Mouse (Mus musculus) erythroblast, adult 5-6 weeks (primary cell): Measurements from ENCODE around the gene Clrn2. TPM values are rescaled to one million over a fixed set of nuclear protein-coding genes. Genes with fewer than 3 reads are reported as not detected.

Experiments
- ATAC-seq: replicated peaks from 2 replicates; pipeline ENCODE4 v1.8.0; 2016; ENCODE audit warnings: moderate number of reproducible peaks, mild to moderate bottlenecking, moderate TSS enrichment, inconsistent platforms; ENCODE audit not compliant: poor library complexity, low FRiP score, severe bottlenecking
- total RNA-seq, 2 experiments: library from RNA; stranded (forward) in 1 of 2; stranded (reverse) in 1 of 2; fragments of 150-400 nt in 1 of 2; fragments of 200-764, 138-1000 nt in 1 of 2; gene quantifications; 2 replicates each; pipeline versions ENCODE4 v1.2.3 to v1.2.4; 2015 to 2017; ENCODE audit warnings: low replicate concordance in 2 of 2

Clrn2 gene
- total RNA-seq, 2 experiments from 2014 or later: not detected

DNA sequence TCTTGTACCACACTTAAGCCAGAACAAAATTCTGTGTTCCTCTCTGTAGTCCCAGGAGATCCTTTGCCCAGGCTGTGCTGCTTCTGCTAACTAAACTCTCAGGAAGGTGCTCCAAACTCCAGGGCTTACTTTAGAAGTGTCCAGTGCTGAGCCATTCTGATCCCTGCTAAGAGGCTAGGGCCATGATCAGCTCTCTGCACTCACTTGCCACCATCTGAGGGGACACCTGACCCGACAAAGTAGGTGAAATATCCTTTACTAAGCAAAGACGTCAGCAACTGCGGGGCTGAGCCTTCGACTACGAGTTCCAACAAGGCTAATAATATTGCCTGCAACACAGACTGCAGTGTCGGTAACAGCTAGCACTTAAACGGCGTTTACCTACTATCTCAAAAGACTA, 4.3 kb upstream of the Clrn2 start:
- ATAC-seq: no peak

DNA sequence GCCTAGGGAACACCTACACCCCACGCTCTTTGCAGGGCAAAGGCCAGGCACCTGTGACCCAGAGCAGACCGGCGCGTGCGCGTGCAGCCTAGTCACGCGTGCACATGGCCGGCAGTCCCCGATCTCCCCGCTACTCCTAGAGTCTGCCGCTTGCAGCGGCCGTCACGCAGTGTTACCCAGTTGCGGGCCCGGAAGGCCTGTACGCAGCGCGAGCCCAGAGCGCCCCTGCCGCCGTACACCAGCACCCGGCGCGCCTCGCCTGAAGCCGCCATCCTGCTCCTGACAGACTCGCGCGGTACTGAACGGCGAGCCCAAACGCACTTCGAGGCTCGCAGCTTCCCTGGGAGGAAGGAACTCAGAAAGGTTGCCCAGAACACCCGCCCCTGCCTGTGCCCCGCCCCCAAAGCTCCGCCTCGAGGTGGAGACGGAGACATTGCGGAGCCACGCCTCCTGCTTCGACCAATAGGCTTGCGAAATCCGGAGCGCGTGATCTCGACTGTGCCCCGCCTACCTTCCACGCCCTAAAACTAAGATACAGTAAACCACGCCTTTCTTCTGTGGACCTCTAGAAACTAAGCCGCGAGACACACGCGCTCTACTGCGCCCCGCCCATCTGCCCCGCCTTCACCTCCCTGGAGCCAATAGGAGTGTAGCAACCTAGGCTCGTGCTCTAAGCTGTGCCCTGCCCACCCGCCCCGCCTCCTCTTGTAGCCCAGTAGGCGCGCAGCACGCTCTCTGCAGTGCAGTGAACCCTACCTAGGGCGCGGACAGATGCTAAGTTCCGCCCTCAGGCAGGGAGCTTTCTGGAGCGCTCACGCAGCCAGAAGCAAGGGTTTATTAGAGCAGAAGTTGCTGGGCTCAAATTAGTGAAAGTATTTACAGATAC, 3.5 kb upstream of the Clrn2 start, which contains the start of gene Qdpr:
Gene Qdpr, minus strand, starts transcription at position 406 of the 886 bp plus-strand sequence.
- peak; percentile 98 for ATAC-seq

DNA sequence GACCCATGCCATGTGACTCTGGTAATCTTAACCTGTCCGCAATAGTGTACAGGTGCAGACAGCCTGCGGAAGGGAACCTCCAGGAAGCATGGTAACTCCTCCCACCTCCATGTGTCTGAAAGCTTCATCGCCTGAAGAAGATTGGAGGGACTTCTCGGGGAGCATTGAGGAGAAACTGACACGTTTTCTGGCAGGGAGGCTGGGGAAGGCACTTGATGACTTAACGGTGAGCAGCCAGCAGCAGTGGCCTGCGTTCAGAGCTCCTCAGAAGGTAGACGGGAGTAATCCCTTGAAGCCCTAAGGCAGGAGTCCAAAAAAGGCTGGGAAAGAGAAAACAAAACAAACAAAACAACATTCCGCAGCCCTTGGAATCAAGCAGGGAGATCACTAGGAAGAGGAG, 905 bp downstream of the Clrn2 start:
- ATAC-seq: no peak

DNA sequence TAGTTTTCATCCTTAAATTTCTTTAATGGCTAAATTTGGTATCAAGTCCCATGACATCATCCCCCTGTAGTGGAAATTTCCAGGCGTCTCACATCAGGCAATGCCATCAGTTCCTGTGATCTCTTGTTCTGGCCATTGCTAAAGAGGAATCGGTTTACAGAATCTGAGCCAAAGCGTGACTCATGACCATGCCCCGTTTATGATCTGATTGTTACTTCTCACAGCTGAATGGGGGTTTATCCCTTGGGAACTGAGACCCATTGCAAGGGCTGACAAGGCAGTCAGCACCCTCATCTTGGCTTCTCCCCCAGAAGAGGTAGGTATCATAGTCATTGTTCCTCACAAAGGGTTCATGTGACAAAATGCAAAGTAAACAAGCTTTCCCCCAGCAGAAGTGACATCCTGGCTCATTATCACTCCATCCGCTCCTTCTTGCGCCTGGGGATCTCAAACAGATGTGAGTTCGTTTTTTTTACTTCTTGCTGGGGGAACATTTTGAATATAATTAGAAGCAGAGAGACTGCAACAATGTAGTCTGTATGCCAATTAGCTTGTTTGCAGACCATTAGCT, 19.4 kb downstream of the Clrn2 start:
- no peak for ATAC-seq

DNA sequence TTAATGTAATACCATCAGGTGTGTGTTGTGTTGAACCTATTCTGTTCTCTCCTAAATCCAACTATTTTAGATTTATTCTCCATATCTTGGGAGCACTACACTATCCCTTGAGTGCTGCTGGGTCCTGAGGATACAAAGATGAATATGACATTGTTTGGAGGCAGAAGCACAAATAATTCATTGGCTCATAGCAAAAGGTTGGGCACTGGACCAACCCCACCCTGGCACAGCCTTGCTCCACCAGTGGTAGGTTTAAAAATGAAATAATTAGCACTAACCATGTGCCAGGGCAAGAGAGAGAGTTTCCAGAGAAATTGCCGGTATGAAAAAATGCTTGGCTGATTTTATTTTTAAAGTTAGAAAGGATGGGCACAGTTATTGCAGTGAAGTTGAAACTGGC, 20.0 kb downstream of the Clrn2 start:
- ATAC-seq: no peak

DNA sequence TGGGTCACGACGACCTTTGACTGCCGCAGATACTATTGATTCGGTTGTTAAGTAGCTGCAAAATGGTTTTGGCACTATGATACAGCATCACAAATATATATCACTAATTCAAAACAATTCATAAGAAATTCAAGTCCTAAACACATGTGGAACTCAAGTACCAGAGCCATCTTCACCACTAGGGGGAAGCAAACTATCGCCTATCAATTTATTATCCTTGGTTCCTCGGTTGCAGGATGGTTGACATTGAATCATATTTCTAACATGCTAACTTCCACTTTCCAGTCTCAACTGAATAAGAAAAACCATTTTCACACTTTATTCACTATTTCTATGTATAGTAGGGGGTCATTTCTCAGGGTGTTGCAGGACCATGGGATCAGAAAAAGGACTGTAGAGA, 20.7 kb downstream of the Clrn2 start:
- ATAC-seq: no peak

DNA sequence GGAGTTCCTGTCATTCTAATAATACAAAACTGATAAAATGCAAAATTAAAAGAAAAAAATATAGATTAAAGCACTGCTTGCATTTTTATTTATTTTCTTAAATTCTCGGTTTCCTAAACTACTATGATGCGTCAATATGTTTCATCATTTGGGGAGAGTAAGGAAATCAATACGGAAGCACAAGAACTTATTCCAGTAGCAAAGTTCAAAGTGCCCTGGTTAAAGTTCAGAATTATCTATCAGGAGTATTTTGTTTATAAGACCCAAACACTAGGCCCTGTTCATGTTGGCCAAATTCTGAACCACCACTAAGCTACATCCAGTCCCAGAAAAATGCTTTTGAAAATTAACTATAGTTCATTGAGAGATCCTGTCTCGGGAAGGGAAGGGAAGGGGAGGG, 21.2 kb downstream of the Clrn2 start:
- ATAC-seq: no peak

DNA sequence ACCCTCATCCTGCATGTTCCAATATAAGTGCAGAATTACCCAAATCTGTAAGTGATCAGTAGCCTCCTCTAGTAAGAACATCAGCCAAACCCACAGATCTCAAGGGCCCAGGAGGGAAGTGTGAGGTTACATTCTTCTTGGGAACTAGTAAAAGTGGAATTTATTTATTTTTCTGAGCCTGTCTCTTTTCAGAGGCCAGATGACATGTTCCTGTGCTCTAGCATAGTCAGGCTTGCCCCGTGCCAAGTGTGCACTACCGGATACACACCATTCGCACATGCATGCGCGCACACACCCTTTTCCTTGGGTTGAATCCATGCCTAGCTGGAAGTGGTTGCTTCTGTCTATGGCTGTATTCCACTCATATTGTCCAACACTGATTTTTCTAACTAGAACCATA, 22.2 kb downstream of the Clrn2 start:
- no peak for ATAC-seq

DNA sequence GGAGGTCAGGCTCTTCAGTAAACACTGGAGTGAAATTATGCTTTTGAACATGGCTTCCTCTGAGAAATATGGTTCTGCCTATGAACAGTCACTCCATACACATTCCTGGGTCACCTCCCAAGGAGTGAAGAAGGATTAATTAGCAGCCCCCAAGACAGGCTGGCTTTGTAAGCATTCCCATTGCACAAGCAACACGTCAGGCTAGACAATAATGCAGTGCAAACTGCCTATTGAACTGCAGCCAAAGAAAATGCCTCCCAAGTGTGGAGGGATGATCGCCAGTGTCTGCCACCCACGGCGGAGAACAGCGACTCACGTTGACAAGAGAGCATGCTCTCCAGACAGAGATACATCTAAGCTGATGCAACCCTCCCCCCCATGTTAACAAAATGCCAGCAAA, 22.7 kb downstream of the Clrn2 start:
- ATAC-seq: no peak

DNA sequence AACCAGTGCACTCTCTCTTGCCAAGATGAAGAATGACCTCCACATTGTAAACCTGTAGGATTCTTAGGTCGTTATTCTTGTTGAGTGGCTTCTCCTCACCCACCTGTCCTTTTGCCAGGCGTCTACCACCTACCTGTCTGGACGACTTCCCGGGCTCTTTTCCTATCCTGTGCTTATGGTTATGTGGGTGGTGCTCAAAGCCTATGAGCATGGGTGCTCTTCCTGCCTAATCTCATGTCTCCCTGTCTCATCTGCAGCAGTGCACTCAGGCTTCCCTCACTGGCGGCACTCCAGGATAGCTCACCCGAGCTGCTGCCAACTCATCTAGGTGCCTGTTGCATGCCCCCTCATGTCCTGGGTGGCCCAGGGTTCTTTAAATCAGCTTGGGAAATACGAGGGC, 24.1 kb downstream of the Clrn2 start:
- ATAC-seq: no peak

DNA sequence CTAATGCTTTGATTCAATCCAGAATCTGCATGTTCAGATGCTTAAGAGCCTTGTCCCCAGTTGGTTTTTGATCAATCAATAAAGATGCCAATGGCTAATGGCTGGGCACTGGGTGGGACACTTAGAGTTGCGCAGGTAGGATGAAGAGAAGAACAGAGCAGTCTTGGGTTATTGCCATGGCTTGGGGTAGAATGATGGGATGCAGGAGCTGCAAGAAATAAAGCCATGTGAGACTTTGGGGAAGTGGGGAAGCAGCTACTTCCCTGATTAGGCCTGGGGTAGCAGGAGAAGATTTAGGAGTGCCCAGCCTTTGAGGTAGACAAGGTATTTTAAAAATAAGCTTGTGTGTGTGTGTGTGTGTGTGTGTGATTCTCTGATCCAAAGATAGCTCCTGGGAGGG, 26.5 kb downstream of the Clrn2 start:
- ATAC-seq: no peak

DNA sequence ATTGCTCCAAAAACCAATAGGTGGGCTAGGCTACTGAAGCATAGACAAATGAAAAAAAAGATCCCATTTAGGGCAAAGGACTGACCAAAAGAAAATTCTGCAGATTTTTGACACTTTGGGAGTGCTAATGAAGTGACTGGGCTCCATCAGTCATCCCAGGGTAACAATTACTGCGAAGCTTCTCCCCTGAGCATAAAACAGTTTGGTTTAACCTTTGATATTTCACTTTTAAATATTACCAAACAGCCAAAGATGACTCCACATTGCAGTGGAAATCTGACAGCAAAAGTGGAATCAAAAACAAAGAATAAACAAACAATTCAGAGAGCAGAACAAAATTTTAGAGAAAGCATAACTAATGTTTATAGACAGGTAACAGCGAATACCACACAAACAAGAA, 27.6 kb downstream of the Clrn2 start:
- ATAC-seq: no peak

DNA sequence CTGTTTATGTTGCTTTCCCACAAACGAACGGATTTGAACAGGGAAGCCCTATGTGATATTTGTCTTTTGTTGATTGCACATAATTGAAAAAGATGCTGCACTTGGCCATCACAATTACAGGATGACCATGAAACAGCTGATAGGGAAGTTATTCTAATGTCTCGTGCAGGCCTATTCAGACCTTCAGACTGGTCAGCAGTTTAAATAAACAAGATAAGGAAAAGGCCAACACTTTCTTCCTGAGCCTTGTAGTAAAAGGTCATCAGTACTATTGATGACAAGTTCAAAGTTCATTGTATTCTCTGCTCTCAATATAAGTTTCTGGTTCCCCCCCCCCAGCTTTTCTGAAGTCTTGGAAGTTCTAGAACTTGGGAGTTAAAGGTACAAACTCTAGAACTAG, 29.1 kb downstream of the Clrn2 start:
- ATAC-seq: no peak

DNA sequence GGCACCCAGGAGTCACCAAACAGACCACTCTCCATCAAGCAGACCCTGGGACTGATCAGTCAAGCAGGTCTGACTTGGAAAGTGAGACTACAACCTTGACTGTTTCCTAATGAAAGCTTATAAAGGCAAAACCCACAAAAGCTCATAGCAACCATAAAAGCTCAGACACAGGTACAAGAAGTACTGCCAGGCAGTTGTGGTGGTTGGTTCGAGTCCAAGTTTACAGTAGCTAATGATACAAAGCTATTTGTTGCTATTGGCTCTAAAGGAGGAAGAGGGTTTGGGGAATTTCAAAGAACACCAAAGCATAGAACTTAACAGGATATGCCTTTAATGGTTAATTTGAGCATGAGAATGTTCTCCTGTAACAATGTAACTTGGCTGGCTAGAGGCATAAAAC, 30.1 kb downstream of the Clrn2 start:
- no peak for ATAC-seq

DNA sequence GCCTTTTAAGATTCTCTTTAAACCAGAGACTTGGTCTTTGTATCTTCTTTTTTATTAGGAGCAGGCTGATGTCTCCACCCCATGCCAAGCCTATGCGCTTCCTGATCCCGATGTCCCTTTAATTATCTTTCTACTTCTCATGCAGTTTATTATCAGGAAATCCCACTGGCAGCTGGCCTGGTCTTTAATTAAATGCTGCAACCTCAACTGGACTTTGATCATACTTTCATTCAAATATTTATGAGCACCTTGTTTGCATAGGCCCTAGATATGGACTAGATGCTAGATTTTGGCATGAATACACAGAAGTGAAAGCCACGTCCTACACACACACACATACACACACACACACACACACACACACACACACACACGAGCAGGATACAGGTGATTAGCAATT, 38.2 kb downstream of the Clrn2 start:
- ATAC-seq: no peak

DNA sequence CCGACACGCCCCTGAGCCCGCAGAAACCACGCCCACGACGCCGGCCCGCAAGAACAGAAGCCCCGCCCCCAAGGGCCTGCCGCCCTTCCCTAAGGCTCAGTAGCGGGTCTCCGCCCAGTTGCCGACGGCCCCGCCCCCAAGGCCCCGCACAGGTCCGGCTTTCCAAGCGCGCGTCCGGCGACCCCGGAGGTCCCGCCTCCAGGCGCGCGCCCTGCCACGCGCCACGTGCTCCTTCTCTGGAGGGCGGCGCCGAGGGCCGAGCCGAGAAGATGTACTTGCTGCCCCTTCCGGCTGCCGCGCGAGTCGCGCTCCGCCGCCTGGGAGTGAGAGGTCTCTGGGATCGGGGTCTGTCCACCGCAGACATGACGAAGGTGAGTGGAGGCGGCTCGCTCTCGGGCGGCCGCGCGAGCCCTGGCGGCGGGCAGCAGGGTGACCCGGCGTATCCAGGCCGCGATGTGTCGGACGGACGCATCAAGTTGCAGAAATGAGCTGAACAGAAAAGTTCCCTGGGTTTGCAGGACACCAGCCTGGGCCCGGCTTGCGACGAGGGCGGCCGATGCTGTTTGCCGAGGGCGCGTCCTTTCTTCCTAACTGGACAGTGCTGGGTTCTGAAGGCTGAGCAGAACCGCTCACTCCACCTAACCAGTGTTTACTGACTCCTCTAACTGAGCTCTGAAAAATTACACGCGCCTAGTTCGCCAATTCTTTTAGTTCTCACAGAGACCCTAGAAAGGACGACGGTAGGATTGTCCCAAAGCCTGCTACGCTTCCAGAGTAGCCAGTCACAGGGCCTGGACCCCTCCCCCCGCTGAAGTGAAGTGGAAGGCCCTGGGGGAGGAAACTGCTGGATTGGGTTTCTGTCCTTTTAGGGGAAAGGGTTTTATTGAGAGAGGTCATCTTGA, 39.9 kb downstream of the Clrn2 start, which contains the start of gene Lap3:
Gene Lap3, plus strand, starts transcription at position 184 of the 902 bp plus-strand sequence.
- ATAC-seq: peak; percentile 96

DNA sequence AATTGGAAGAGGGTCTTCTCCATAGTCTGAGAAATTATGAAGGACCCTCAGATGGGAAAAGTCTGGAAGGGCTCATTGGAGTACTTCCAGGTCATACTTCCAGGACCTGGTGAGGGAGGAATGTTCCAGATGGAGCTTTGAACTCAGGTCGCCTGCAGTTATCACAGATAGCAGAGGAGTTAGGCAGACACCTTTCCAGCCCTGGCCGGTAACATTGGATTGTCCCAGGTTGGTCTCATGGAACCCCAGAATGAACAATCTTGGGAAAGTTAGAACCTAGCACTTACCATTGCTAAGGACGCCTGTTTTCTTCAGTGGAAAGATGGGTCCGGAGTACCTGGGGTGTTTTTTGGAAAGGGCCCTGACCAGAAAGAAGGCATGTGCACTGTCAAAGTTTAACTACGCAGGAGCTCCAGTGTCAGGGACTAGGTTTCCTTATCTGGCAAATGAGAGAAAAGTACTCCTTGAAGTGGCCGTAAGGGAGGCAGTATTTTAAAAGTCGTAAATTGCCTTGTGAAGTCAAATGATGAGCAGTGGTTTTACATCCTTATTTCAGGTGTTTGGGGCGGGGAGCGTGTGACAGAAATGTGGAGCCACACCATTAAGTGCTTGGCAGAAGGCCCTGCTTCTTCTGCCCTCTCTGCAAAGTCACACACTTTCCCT, 40.7 kb downstream of the Clrn2 start:
- ATAC-seq: no peak

DNA sequence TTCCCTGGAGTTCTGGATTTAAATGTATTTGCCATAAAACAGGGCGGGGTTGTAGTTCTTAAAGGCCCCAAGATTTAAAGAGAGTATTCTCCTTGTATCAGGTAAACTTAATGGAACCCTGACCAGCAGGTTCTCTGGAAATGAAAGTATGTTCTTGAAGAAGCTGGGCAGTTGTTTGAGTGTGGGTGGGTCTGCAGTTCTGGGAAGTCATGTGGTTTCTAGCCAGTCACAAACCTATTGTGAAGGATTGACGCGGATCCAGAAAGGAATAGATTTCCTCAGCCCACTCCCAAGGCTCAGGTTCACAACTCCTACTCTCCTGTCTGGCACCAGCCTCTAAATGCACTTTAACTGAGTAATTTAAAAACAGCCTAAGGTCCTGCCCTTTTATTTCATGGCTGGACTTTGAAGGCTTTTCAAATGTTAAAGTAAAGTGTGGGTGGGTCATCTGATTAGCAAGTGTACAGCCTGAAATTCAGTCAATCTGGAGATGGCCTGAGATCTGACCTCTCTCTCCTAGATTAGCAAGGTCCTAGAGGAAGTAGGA, 42.0 kb downstream of the Clrn2 start:
- no peak for ATAC-seq

DNA sequence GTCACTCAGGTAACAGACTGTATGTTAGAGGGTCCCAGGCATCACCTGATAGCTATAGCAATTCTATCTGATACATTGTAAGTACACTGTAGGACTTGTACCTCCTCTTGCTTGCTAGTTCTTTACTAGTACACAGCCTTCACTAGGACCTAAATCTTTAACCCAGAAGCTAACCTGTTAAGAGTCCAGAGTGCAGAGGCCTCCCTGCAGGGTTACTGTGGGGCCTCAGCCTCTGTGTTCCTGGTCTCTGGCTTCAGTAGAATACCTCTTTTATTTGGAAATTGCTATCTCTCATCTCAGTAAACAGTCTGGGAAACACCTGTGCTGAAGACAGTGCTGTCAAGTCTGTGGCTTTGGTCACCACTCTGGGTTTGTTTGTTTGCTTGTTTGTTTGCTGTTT, 42.5 kb downstream of the Clrn2 start:
- no peak for ATAC-seq

DNA sequence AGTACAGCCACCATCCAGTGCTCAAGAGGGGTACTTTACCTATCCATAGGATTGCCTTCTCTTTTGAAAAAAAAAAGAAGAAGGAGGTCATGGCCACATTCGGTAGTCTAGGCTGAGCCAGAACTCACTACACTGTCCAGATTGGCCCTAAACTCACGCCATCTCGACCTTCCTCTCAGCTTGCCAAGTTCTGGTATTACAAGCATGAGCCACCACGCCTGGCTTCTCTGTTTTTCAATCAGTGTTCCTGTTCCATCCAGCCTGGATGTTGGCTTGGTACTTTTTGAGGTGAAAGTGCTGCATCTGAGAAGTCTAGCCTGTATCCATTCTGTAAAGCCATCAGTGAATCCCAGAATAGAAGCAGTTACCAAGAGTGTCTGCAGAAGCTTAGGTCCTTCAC, 42.9 kb downstream of the Clrn2 start:
- ATAC-seq: no peak
